Mouse (Mus musculus) heart, adult 8-10 months (tissue): ENCODE results near the gene Rhot2. TPM values are rescaled to one million over a fixed set of nuclear protein-coding genes. Genes with fewer than 3 reads are reported as not detected.

Experiments
- DNase-seq: peaks from one replicate; pipeline ENCODE4 v3.0.0; 2022; ENCODE audit warnings: low spot score
- total RNA-seq, 4 experiments: library from RNA; stranded (reverse); gene quantifications; 2 replicates each; pipeline ENCODE4 v1.2.4; 2022

Gene Rhot2
- total RNA-seq, 4 experiments from 2014 or later = 128 to 153 (median 135) TPM

GRCm38 (mm10) chr17:25842509-25842908 lies 2.1 kb downstream of the Rhot2 start:
- DNase-seq = no peak

DNA sequence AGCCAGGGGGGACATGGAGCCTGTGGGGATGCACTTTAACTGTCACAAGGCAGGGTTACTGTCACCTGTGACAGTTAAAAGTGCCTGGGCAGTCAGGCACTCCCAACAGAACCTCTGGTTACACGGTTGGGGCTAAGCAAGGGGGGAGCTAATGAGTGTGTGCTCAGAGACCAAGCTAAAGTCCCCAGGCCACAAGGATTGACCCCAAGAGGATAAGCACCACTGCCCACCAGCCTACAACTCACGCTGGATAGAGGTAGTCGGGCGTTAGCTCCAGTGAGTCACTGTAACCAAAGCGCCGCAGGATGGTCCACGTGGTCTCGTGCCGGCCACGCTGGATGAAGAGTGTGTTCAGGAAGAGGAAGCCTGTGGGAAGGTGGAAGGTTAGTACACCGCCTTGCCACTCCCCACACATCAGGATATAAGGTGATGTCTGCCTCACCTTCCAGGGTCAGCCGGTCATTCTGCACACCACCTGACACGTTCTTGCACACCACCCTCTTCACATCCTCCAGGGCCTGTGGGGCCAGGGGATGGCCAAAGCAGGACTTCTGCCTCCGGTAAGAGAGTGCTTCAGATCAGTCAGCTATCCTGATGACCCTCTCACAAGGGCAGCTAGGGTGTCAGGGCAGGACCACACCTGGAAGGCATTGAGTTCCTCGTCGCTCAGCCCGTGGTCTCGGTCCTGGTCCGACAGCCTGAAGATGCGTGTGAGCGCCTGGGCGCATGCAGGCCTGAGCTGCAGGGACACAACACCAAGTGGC lies 3.4 kb downstream of the Rhot2 start, which contains the start of gene Gm20683:
TSS of gene Gm20683 (minus strand) at position 647 of the 764 bp plus-strand sequence.
- DNase-seq = no peak

GRCm38 (mm10) chr17:25840519-25840918 lies 4.1 kb downstream of the Rhot2 start:
- DNase-seq = no peak

- DNase-seq = no peak
These were observed 5.0 kb downstream of the Rhot2 start for GRCm38 (mm10) chr17:25839455-25840235.

DNA sequence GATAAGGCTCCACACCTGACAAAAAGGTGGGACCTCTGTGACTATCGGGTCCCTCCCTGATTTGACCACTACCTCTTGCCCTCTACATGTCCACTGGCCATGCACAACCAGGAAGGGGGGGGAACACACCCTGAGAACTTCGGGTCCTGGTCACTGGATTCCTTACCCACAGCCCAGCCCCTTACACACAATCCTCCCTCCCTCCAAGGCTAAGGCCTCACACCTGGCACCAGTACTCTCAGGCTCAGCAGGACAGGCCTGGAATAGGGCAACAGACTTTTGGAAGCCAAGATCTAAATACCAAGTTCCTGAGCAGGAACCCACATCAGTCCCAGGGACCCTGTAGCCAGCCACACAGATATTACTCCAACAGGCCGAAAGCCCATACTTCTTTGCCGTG lies 5.7 kb downstream of the Rhot2 start:
- DNase-seq = no peak

GRCm38 (mm10) chr17:25837533-25837932 lies 7.1 kb downstream of the Rhot2 start:
- DNase-seq = no peak

GRCm38 (mm10) chr17:25837076-25837410 lies 7.6 kb downstream of the Rhot2 start, which contains the start of gene Rhbdl1:
Gene Rhbdl1, minus strand, starts transcription at chr17:25837295.
- DNase-seq = no peak

GRCm38 (mm10) chr17:25836397-25837075 lies 8.1 kb downstream of the Rhot2 start:
- DNase-seq = no peak

- no peak for DNase-seq
These were observed 8.8 kb downstream of the Rhot2 start for GRCm38 (mm10) chr17:25835816-25836215.

GRCm38 (mm10) chr17:25835301-25835700 lies 9.3 kb downstream of the Rhot2 start:
- no peak for DNase-seq

DNA sequence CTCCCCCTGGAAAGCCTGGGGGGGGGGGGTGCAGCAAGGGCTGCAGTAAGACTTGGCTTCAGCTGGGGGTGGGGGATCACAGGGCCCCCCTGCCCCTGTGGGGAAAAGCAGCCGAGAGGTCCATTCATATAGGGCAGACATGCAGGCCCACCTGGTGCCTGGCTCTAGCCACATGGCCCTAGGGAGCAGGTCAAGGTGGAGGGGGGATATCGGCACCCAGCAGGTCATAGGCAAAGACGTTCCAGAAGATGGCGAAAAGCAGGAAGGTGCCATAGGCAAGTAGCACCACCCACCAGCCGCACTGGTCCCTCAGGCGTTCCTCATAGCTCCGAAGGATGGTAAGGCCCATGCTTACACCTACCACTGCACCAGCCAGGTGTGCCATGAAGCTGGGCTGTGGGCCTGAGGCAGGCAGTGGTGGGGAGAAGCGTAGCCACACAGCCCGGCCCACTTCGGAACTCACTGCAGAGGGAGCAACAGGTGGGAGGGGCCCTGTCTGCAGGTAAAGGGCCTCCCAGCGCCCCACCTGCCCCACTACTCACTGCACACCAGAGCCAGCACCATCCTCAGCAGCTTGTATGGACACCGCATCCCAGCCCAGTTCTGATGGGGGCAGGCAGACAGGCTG lies 9.9 kb downstream of the Rhot2 start:
- no peak for DNase-seq

DNA sequence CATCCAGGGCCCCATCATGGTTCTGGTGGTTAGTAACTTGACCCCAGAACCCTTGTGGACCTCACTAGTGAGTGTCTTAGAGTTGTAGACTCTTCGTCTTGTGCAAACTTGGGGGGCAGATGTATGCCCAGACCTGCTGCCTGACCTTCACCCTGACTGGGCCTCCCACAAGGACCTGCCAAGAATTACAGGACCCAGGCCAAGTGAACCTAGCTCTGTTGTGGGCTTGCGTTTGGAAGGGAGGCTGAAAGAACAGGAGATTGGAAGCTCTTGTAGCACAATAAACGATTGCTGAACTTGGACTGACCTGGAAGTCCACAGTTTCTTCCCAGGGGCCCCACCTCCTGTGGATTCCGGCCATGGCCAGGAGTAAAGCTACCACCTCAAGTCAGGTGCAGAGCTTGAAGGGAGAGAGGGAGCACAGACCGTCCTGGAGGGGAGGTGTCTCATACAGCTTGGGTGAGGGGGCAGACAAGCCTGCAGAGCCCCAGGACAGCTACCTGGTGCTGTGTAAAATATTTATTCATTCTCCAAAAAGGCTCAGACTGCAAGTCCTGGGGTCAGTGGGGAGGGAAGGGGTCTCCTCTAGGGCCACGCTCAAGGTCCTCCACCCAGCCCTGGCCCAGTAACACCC lies 10.6 kb downstream of the Rhot2 start:
- DNase-seq = no peak

- peak; percentile 92 for DNase-seq
These were observed 11.4 kb downstream of the Rhot2 start, which contains the start of gene Stub1 for GRCm38 (mm10) chr17:25833291-25833663. Gene Stub1, minus strand, starts transcription at chr17:25833404.

- peak; percentile 99 for DNase-seq
These were observed 12.0 kb downstream of the Rhot2 start for GRCm38 (mm10) chr17:25832436-25833290.

GRCm38 (mm10) chr17:25831451-25832281 lies 13.0 kb downstream of the Rhot2 start:
- DNase-seq = no peak

DNA sequence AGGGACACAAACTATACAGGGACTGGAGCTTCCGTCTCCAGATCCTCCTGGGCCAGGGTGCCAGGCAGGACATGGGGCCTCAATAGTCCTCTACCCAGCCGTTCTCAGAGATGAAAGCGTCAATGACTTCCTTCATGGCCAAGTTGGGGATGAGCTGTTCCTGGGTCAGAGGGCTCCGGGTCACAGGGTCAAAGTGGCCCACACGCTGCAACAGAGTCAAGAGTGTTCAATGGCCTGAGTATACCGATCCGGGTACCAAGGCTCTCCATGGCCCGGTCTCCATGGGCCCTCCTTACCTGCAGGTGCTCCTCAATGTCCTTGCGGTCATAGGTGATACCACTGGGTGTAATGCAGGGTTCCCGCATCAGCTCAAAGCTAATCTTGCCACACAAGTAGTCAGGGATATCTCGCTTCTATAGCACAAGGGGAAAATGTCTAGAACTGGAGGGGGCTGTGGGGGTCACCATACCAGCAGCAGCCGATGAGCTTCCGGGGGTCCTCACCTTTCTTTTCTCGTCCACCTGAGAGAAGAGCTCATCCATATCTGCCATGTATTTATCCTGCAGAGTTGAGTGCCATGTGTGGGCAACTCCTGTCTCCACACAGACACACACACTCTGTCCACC lies 13.7 kb downstream of the Rhot2 start:
- DNase-seq = no peak

DNA sequence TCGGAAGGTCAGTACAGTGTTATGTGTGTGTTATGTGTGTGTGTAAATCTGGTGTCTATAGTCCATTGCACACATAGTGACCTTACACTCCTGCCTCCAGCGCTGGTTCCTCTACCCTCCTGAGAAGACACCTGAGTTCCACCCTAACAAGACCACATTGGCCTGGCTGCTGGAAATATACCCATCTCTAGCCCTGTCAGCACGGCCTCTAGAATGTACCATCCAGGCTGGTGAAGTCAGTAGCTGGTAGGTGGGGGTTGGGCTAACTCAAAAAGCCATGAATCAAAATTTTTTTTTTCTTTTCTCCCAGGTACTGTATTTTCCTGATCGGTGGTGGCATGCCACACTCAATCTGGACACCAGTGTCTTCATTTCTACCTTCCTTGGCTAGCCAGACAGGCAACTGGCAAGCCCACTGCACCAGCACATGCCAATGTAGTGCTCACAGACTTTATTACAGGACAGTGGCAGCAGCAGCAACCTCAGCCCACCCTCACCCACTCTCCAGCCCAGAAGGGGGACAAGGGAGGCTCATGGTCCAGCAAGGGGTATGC lies 14.4 kb downstream of the Rhot2 start:
- no peak for DNase-seq

DNA sequence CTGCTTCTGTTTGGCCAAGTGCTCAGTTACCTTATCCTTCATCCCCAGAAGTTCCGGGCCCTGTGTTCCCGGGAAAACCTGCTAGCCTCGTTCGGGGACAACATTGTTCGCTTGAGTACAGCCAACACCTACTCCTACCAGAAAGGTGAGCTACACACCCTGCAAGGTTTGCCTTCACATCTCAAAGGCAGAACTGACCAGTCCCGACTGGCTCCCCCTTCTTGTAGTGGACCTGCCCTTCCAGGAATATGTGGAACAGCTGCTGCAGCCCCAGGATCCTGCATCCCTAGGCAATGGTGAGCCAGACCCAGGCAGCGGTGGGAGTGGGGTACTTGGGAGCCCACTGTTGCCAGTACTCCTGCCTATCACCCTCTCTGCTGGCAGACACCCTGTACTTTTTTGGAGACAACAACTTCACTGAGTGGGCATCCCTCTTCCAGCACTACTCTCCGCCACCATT lies 15.1 kb downstream of the Rhot2 start:
- DNase-seq = no peak
